Mouse (Mus musculus): ENCODE results near the gene Rsg1. TPM values are rescaled to one million over a fixed set of nuclear protein-coding genes. Genes with fewer than 3 reads are reported as not detected.

Gene Rsg1
- total RNA-seq, 2 experiments from 2014 or later: 2.5 to 5.4 TPM

DNA sequence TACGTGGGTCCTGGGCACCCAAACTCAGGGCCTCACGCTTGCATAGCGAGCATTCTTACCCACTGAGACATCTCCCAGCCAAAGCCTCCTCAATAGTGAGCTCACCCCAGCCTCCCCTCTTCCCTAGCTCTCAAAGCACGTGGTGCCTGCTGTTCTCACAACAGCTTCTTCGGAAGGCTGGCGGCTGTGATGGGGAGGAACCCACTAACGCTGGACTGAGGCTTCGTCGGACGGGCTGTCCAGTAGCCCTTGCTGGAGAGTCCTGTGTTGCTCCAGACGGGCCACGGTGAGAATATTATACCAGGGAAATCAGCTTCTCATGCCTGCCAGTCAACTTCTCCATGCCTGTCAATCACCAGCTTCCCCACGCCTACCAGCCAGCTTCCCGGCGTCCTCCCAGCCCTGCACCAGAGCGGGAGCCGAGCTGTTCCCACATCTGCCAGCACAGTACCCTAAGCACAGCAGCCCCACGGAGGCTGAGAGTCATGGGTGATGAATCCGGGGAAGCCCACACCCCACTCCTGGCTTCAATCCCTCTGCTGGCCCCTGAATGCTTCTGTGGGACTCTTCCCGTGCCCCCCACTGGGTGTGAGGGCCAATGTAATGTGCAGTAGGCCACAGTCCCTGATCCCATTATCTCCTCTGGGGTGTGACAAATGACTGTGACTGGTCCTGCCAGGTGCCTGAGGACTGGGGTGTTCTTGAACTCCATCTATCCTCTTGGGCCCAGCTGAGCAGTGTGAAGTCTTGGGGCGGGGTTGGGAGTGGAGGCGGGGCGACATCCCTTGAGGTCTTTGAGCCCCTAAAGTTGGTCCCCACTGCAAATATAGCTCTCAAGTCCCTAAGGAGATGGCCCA is 61.0 kb downstream of the Rsg1 start:
- peak in 1 of 2 experiments; percentile 5 for DNase-seq (ENCODE audit: low spot score in 2 of 2)
- H3K4me3 ChIP-seq: no peak overlapping the region

More for the DNA sequence above, 61.0 kb downstream of the Rsg1 start:
- H3K27ac ChIP-seq: no peak overlapping the region
- no peak for TF ChIP-seq CTCF (conservative IDR thresholded peaks at IDR 0.05)

Other genes starting within 250 kb of the Rsg1 start
- gene Atp13a2, start 227.1 kb upstream of the Rsg1 start, total RNA-seq (2021): 100 to 1,000 TPM; 155 to 162 TPM
- gene Mfap2, start 203.5 kb upstream of the Rsg1 start, total RNA-seq (2021): 1 to 10 TPM; 4.5 to 6.9 TPM
- gene Crocc, start 153.4 kb upstream of the Rsg1 start, total RNA-seq (2021): 10 to 100 TPM; 83.1 to 89.8 TPM
- 10 to 100 TPM; 41.6 to 42.2 TPM for gene Necap2, start 135.6 kb upstream of the Rsg1 start, total RNA-seq (2021)
- not detected for gene Spata21, start 125.6 kb upstream of the Rsg1 start, total RNA-seq (2021)
- gene Szrd1, start 74.2 kb upstream of the Rsg1 start, total RNA-seq (2021): 10 to 100 TPM; 49.7 to 54.3 TPM
- gene Fbxo42, start 66.0 kb upstream of the Rsg1 start, total RNA-seq (2021): 10 to 100 TPM; 21.2 to 22.8 TPM
- gene Arhgef19, start 25.5 kb downstream of the Rsg1 start, total RNA-seq (2021): 10 to 100 TPM; 15.5 to 16.2 TPM
- 1 to 10 TPM in 1 of 2 experiments, under 1 TPM in 1; 0.86 to 1.3 TPM for gene Epha2, start 87.3 kb downstream of the Rsg1 start, total RNA-seq (2021)
- 1 to 10 TPM; 2.5 to 2.6 TPM for gene Fam131c, start 154.3 kb downstream of the Rsg1 start, total RNA-seq (2021)
- gene Clcnka, start 184.8 kb downstream of the Rsg1 start, total RNA-seq (2021): not detected
- gene Clcnkb, start 202.1 kb downstream of the Rsg1 start, total RNA-seq (2021): not detected
- under 1 TPM in 1 of 2 experiments, not detected in 1; 0.12 TPM for gene Hspb7, start 206.8 kb downstream of the Rsg1 start, total RNA-seq (2021)
- 1 to 10 TPM; 4.1 to 5.3 TPM for gene Srarp, start 222.1 kb downstream of the Rsg1 start, total RNA-seq (2021)
- 10 to 100 TPM; 33.8 to 34.6 TPM for gene Zbtb17, start 230.7 kb downstream of the Rsg1 start, total RNA-seq (2021)

Measured in layer of hippocampus, adult 2 months (tissue).